Mouse (Mus musculus) cerebellum, adult 11 months (tissue): Measurements from ENCODE around the gene Gm20388.

Experiments
- DNase-seq: peaks from one replicate; pipeline ENCODE4 v3.0.0; 2022

Gene Gm20388

DNA sequence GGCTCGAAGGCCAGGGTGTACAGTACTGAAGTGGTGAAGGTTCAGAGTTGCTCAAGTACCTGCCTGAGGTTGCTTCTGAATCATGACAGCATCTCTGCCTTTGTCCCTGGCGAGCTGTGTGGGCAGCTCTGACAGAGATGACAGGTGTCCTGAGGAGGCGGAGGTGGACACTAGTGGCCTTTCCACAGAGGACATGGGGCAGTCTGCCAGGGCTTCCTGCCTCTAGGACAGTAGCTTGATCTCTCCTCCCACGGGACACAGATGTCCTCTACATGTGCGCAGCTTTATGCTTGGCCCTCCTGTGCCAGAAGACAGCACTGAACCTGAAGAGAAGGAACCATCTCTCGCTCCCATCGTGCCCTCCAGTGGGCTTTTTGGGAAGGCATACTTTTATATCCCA, 222.5 kb downstream of the Gm20388 start:
- peak; percentile 89 for DNase-seq

DNA sequence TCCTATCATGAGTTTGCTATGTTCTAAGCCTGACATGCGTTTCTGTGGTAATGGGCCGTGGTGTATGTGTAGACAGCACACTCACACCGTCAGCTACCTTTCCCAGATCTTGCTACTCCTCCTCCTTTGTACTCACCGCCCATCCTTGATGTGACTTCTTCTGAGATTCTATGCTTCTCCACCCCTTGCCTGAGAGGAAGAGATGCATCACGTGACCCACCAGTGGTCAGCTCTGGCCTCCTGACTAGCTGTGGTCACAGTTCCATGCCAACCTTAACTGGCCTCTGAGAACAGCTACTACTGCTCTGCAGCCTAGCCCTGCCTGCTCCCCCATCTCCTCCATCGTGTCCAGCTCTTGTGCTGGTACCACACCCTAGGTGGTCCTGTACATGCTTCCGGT, 225.0 kb downstream of the Gm20388 start:
- no peak for DNase-seq

DNA sequence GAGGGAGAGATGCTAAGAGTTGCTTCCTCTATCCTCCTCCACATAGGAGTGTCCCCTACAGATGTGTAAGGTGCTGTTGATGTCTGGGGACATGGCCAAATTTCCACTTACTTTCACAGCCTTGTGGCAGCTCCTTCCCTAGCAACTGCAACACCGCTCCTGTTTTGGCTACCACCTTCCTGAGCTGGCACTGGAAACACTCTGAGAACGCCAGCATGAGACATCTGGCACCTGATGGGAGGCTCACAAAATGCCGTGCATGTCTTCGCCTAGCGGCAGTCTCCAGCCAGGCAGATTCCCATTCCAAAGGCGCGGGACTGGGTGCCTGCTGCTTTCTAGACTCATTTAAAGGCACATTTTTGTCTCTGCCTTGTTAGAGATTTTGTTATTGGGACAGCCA, 226.0 kb downstream of the Gm20388 start:
- DNase-seq = peak; percentile 56

DNA sequence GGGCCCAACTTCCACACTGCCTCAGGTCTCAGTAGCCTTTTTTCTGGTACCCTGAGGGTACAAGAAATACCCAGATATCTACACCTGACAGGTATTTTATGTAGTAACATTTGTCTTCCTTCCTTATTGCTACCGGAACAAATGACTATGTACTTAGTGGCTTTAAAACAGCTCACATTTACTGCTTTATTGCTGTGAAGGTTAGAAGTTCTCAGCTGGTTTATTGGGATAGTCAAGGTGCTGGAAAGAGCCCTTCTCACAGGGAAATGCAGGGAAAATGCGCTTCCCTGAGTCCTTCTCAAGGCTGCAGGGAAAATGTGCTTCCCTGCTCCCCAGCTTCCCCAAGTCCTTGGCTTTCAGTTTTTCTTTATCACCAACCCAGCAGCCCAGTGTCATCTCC, 228.3 kb downstream of the Gm20388 start:
- no peak for DNase-seq

DNA sequence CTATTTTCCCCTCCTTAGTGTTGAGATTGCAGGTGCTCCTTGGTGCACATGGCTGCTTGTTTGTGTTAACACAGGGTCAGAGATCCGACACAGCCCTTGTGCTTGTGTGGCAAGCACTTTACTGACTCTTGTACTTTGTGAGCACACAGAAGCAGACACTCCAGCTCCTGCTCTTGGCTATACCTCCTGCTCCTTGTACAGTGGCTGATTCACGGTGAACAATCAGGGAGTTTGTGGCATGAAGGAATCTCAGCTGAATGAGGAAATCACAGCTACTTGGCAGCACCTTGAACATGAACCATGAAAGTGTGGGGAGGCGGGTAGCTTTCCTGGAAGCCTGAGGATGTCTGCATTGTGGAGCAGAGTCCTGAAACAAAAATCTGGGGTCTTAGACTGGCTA, 230.1 kb downstream of the Gm20388 start:
- DNase-seq = no peak

DNA sequence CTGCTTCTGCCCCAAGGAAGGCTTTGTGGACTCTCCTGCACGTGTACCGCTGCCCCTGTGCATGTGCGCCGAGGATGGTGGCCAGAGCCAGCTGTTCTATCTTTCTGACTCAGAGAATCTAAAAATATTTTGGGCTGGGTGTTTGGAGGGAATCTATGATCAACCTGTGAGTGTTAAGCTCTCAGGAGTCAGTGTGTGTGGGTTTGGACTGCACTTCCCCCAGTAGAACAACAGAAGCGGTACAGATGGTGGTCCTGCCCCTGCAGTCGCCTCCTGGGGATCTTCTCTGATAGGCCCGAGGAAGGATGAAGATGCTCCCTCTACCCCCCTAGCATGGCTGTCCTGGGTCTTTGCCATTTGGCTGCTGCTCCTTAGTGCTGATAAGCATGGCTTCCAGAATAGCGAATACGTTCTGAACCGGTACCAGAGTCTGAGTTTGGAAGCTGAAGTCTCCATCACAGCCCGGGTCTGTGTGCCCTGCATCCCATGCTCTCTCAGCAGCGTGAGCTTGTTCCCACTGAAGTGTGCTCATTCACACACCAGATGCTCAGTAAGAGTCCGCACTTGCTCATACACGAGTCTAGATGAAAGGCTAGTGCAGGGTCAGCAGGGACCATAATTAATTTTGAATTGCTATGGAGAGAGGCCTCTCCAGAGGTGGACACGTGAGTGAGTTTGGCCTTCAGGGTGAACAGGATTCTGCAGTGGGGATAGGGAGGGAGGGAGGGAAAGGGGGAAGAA, 233.4 kb downstream of the Gm20388 start:
- DNase-seq = peak; percentile 51

DNA sequence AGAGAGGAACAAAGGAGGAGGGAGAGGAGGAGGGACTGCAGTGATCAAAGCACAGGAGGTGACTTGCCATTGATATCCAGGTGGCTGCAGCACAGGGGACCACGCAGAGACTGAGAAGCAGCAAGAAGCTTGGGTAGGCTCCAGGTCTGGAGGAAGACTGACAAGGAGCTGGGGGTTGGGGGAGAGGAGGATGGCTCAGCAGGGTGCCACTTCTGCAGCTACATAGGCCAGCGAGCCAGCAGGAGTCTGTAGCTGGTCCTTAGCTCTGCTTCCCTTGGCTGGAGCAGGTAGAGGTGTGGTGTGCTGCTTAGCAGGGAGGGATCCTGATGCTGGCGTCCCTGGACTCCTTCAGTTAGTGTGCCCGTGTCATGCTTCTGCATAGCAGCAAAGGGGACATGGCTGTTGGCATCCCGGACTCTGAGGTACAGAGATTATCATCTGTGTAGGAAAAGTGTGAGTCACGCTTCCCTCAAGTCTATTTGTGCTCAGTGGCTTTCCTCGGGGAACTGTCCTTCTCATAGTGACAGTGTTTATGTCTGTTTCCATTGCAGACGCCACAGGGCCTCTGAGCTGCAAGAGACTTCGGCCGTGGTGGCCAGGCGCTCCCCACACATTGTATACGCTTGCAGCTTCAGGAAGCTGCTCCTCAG, 234.1 kb downstream of the Gm20388 start:
- DNase-seq = peak; percentile 64

DNA sequence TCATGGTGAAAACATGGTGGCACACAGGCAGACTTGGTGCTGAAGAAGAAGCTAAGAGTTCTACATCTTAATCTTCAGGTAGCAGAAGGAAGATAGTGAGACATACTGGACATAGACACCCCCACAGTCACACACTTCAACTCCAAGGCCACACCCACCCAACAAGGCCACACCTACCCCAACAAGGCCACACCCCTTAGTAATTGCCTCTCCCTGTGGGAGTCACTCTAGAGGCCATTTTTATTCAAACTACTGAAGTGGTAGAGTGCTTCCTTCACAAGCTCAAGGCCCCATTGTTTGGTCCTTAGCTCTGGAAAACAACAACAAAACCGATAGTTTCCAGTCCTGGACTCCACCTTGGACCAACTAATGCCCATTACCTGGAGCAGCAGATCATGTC, 235.4 kb downstream of the Gm20388 start:
- no peak for DNase-seq

DNA sequence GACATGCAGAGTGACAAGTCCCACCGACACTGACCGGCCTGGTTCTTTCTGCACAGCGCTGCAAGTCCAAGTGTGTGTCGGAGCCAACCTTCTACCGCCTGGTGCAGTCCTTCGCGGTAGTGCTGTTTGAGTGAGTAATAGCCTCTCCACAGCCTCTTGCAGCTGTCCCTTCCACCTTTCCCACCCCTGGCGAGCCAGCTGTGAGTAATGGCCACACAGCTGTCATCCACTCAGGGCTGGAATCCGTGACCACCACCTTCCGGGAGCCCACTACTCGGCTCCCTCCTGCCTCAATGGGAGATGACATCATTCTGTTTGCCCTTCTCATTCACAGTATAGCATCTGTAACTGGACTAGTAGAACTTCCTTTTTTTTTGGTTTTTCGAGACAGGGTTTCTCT, 239.4 kb downstream of the Gm20388 start:
- no peak for DNase-seq

DNA sequence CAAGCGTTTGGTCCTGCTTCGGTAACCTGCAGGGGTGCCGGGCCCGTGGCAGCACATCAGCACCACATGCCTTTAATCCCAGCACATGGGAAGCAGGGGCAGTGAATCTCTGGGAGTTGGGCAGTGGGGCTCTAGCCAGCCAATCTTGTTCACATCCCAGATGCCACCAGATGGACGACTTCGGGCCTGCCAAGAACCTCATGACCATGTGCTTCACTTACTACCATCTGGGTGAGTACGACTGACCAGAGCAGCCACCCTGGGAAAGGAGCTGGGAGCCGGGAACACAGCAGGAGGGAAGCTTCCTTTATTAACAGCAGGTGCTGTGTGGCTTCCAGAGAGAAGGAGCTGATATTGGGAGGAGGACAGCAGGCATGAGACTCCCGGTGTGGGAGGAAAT, 240.5 kb downstream of the Gm20388 start:
- no peak for DNase-seq

DNA sequence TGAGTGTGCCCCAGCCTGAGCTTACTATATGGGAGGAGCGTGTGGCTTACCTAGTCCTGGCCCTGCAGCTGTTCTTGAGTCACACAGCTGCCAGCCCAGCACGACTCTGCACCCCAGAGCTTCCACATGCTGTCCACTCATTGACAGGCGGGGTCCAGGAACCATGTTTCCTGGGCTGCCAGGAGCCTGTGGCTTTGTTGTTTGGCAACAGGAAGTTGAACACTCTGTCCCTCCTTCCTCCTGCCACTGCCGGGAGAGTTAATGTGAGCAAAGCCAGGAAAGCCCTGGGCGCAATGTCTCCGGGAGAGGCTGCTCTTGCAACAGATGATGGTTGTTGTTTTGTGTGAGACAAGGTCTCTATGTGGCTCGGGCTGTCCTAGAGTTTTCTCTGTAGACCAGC, 242.0 kb downstream of the Gm20388 start:
- DNase-seq = no peak

DNA sequence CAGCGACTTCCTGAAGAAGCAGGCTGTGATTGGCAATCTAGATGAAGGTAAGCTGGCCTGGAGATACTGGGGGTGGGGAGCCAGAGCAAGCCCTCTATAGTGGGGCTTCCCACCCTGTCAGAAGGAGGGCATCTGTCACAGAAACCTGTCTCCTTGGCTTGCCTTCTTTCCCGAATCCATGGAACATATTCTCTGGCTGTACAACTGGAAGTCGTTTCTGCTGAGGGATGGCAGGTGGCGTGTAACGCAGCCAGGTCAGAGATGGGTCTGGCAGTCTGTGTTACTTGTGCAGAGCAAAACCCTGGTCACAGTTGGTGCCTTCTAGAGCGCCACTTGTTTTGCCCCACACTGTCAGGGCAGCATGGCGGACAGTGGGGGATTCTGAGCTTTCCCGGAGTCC, 249.7 kb downstream of the Gm20388 start:
- DNase-seq = peak; percentile 72

DNA sequence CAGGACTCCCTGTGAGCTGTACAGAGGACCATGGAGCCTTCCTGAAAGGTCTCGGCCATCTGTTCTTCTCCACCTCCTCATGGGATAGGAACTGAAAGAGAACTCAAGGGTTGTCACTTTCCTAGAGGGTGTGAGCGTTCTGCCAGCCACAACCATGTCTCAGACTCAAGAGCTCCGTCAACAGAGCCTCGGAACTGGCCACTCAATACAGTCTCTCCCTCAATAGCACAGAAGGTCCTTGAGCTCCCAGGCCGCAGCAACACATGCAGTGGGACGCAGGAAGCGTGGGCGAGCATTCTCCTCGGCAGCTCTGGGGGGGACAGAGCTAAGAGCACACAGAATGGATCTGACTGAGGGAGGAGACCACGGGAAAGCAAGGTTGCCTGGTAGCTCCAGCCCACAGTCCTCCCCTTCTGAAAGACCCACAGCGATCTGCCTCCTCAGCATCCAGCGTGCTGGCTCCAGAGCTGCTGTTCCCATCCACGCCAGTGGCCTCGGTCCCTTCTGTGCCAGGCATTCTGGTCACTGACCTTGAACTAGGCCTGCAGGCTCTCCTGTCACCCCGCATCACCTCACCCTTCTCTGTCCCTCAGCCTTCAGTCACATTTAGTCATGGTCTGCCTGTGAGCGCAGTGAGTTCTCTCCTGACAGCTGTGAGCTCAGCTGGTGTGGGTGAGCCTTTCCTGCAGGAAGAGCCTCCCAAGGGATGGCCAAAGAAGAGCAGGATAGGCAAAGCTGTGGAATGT, 251.2 kb downstream of the Gm20388 start:
- DNase-seq = no peak

DNA sequence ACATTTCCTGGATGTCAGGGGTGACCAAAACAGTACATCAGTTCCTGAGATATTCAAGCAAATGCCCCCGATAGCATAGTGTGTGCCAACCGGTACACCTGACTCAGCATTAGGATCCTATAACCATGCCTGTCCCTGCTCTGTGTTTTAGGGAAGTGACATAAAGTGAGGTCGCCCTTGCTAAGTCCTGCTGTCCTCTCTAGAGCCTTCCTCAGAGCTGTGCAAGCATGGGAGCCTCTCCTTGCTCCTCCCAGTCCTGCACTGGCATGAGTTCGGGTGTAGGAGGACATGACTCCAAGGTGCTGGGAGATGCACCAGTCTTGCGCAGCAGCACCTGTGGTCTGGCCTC, 251.7 kb downstream of the Gm20388 start:
- DNase-seq = no peak

DNA sequence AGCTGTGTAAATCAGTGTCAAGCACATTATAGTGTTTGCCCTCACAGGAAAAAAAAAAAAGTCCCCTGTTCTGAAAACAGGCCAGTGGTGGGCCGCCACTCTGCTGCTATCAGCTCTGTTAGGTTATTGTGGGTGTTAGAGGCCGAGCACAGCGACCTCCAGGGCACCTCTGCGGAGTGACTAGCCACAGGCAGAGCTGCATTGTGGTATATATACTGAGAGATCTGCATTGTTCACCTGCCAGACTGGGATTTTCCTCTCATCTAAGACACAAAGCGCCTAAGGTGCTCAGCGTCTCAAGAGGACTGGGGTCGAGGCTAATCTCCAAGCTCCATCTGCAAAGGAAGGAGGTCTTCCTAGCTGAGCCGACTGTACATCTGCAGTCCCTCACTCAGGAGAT, 252.7 kb downstream of the Gm20388 start:
- DNase-seq = no peak

DNA sequence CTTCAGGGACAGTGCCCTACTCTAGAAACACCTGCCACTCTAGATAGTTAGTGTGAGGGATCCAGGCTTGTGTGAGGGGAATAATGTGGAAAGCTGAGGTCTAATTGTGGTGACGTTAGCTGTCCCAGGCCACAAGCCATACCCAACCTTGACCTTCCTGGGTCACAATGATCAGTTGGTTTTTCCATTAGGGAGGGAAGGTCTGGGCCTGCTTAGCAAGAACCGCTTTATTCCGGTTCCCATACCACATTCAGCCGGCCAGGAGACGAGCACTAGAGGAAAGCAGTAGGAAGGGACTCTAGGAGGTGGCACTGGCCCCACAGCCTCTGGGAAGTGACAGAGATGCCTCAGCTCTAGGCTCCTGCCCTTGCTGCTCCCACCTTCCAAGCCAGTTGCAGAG, 253.4 kb downstream of the Gm20388 start:
- no peak for DNase-seq

DNA sequence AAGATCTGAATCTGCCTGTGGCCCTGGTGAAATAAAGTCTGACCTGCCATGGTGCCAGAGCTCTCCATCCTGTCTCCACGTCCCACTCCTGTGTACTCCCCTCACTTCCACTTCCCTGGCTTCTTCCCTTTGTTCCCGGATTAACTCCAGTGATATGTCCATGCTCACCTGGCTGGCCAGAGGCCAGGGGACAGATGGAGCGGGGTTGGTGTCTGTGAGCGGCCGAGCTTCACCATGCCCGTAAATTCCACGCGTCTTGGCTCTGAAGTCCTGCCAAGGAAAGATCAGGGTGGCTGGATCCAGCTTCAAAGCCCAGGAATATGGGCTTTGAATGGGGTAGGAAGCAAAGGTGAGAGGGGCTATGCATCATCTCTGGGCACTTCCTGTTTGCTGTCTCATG, 256.5 kb downstream of the Gm20388 start:
- peak; percentile 69 for DNase-seq

DNA sequence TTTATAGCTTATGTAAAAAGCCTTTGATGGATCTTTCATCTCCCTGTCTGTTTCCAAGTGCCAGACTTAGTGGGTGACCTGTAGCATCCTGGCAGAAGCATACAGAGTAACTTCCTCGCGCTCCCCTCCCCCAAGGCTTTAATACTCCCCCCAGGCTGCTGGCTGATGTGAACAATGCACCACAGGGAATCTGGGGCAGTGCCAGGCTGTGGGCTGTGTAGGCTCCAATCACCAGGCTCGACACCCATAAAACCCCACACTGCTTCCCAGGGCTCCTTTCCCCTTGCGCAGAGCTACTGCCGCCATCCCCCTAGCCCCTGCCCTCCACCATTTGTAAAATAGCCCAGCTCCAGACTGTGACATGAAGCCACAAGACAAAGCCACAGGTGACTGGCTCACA, 257.2 kb downstream of the Gm20388 start:
- DNase-seq = no peak

DNA sequence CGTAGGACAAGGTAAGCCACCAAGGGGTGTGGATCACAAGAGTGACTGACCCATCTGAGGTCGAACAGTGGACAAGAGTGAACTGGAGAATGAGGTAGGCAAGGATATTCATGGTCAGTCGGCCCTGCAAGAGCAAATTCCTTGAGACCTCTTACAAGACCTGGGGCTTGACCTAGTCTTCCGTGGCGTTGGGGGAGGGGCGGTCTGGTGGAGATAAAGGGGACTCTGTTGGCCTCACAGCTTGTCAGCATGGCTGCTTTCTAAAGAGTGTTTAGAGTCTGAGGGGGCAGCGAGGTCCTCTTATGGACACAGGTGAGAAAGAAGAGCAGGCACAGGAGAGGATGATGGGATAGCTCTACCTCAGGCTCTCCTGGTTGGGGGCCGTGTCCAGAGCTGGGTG, 258.5 kb downstream of the Gm20388 start:
- no peak for DNase-seq

DNA sequence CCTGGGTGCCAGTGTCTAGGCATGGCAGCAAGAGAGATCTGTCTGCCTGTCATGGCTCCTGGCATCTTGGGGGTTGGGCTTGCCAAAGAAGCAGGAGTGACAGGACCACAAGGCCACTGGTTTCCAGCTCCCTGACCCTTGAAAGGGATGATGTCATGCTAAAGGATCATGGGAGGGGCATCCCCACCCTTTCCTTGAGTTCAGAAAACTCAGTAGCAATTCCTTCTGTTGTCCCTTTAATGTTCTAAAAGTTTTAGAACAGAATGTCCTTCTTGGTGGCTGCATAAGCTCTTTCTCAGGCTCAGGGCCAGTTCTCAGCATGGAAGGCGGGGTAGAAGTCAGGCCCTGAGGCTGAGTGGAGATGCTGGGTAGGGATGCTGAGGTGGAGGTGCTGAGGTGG, 262.6 kb downstream of the Gm20388 start:
- no peak for DNase-seq

DNA sequence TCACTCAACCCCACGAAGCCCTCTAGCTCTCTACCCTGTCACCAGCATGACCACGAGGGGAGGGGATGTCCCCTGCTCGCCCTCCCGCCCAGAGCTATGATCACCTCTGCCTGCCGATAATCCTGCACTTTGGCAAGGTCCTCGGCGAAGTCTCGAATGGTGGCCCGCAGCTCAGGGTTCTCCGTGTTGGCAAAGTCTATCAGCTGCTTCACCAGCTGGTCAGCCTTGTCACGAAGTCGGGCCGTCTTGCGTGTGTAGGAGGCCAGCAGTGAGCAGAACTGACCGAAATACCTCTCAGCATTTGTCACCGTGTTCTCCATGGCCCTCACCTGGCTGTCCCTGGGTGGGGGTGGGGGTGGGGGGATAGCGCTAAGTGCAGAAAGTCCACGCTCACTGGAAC, 264.0 kb downstream of the Gm20388 start:
- DNase-seq = no peak

DNA sequence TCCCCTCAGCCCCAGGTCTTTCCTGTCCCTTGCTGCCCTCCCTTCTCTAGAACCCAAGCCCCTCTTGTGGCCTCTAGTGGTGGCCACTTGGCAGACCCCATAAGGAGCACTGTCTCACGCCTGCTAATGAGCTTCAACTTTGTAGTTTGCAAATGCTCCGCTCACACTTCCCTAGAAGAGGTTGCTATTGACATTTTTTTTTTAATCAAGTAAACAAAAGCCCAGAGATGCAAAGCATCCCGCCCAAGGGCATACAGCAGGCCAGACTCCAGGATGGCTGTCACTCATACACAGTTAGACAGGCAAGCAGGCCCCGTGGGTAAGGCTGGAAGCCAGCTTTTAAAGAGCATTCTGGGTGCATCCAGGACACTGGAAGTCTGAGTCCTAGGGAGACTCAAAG, 266.0 kb downstream of the Gm20388 start:
- DNase-seq = no peak

DNA sequence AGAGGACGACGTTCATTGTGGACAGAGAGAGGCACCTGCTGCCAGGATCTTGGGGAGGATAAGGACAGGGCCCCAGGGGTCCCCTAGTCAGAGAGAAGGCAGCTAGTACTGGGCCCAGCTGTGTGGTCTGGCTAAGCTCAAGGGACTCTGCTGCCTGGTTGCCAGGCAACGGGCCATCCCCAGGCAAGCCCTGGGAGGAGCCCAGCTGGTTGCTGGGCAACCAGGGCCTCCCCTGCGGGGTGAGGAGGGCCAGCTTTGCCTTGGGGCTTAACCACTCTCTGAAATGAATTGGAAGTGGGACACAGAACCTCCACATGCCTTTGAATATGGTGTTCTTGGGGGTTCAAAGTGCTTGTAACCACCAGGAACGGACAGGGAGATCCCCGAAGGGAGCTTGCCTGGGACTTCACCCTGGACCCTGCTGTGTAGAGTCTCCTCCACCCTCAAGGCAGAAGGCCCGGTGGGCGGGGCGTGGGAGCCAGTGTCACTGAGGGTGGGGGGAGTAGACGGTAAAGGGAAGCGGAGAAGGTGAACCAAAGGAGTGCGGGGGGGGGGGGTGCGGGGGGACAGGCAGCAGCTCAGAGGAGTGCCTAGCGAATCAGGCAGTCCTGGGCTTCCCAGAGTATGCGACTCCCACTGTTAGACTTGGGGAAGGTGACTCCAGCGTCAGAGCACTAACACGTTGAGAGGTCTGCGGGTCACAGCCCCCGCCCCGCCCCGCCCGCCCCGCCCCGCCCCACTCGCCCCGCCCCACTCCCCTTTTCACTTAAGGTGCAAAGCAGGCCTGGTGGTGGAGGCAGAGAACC, 266.9 kb downstream of the Gm20388 start, which contains the start of gene Fam92b:
TSS of gene Fam92b (minus strand) at position 149 of the 806 bp plus-strand sequence.
- no peak for DNase-seq
